8 mouse cellular contexts compared by ENCODE assay signal in genomic region chr3:52196047-52196935, GRCm38 (mm10).
DNase-seq lines count a peak whose midpoint lies in the region; ATAC-seq lines count a peak whose summit lies in the region.

No protein-coding gene starts in this region.

- no peaks in the 10 kb centered on the region for H3K9me3 ChIP-seq in hindbrain, embryonic 11.5 days (ENCODE audit: control insufficient read depth, low read length)

- 3% methylated on average over 34 of the region's 39 CpGs for WGBS in hindbrain, embryonic 11.5 days

- peak overlapping the region; percentile 84 for H3K4me2 ChIP-seq in hindbrain, embryonic 11.5 days (replicated peaks; ENCODE audit: low read depth, low read length)

- peak; percentile 89 for ATAC-seq in hindbrain, embryonic 11.5 days (ENCODE audit: low FRiP score)

- no peaks in the 10 kb centered on the region for H3K27me3 ChIP-seq in hindbrain, embryonic 11.5 days (ENCODE audit: control insufficient read depth, insufficient read depth, low read length)

- no peaks in the 10 kb centered on the region for H3K4me1 ChIP-seq in hindbrain, embryonic 11.5 days (replicated peaks; ENCODE audit: control insufficient read depth, insufficient read depth, low read length)

- no peaks in the 10 kb centered on the region for H3K36me3 ChIP-seq in hindbrain, embryonic 11.5 days (ENCODE audit: control insufficient read depth, insufficient read depth, low read length)

- H3K4me3 ChIP-seq in hindbrain, embryonic 11.5 days (ENCODE audit: low read depth, low read length), result peak overlapping the region; percentile 39

- H3K27ac ChIP-seq in hindbrain, embryonic 11.5 days (ENCODE audit: low read depth, low read length), result peak overlapping the region; percentile 73

- H3K9ac ChIP-seq in hindbrain, embryonic 11.5 days (ENCODE audit: low read depth, low read length), result peak overlapping the region; percentile 76

- peak; percentile 95 for DNase-seq in MN1 (ENCODE audit: low spot score)
- DNase-seq in cerebellum, adult 18-20 months, result peak; percentile 82 to 94
- peak; percentile 82 for DNase-seq in forelimb bud, embryonic 11.5 days (ENCODE audit: low read depth, low spot score)
- DNase-seq in hindbrain, embryonic 11.5 days (ENCODE audit: low spot score), result peak; percentile 92
- peak; percentile 64 for DNase-seq in layer of hippocampus, postnatal 36 days
- DNase-seq in lung, postnatal 25 days (ENCODE audit: low spot score), result peak; percentile 83
- DNase-seq in ovary, postnatal 36 days (ENCODE audit: low spot score), result peak; percentile 79
- DNase-seq in thymus, postnatal 25 days, result peak; percentile 74

Comparison
In these comparisons a context has a peak if more than half of its experiments do, and no peak if none do; other contexts are left out.
1. Peak in every context shown above with its lines: DNase-seq, ATAC-seq, H3K4me3 ChIP-seq and H3K27ac ChIP-seq.